Mouse (Mus musculus) spleen, adult 12 weeks (tissue): ENCODE data around the gene Ttc13.

Experiments used
- DNase-seq: peaks from one replicate; pipeline ENCODE4 v3.0.0; 2022; ENCODE audit warnings: low spot score

The Ttc13 gene

DNA sequence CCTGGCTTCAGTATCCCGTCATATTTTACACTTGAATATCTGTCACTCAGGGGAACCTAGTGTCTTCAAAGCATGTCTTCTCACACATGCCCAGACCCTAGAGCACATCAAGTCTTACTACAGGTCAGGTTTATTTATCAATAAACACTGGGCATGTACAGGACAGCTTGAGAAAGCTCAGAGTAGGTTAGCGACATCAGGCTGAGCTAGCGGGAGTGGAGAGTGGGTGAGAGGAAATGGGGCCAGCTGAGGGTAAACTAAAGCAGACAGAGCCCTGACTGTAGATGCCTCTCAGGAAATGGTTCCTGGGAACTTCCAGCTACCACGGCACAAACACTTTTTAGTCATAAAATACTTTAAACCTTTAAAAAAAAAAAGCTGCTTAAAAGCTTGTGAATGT, 18.3 kb downstream of the Ttc13 start:
- DNase-seq: no peak

DNA sequence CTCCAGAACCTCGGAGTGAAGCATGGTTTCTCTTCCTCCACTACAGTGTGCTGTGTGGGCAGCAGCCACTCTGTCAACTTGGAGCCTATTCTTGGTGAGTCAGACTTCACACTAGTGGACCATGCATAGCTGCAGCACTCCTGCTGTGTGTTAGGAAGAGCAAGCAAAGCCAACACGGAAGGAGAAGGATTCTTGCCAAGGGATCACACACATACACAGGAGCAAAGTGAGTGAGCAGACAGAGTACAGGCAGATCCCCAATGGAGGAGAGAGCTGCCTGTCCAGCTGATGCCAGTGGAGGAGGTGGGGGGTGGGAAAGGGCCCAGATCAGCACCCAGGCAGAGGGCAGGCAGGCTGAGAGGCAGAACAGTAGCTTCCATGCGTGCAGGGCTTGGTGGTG, 19.6 kb downstream of the Ttc13 start:
- no peak for DNase-seq

DNA sequence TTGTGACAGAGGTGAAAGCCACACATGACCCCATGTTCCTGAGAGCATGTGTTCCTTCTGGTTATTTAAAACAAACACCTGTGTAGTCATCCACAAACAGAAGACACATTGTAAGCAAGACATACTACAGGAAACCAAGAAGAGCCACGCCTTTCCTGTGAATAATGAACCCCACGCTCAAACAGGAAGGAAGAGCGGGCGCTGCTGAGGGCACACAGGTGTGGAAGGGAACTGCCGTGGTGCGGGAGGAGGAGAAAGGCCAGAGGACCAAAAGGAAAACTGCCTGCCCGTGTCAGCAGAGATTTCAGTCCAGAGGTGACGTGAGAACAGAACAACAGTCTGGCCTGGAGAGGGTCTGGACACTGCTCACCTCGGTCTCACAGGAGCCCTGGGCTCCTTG, 20.8 kb downstream of the Ttc13 start:
- DNase-seq: no peak

- no peak for DNase-seq
These were observed 21.5 kb downstream of the Ttc13 start for GRCm38 (mm10) chr8:124700271-124700670.

GRCm38 (mm10) chr8:124695424-124696100, 26.2 kb downstream of the Ttc13 start:
- no peak for DNase-seq

GRCm38 (mm10) chr8:124691706-124692105, 30.1 kb downstream of the Ttc13 start:
- no peak for DNase-seq

DNA sequence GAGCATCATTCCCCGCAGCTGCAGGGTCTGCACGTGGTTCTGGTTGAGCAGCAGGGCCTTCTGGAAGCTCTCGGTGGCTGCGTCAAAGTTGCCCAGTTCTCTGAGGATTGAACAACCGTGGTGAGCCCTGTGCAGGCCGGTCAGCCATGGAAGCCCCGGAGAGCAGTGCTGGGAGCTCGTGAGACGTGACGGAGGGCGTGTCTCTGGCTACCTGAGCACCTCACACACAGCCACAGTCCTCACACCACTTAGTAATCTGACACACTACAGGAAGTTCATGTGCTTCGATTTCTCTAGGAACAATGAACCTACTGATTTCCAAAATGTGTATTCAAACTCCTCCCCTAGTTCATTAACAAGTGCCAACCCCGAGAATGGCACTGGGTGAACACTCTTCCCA, 32.9 kb downstream of the Ttc13 start:
- DNase-seq: no peak

GRCm38 (mm10) chr8:124682218-124682617, 39.6 kb downstream of the Ttc13 start:
- DNase-seq: no peak

- no peak for DNase-seq
These were observed 40.0 kb downstream of the Ttc13 start for GRCm38 (mm10) chr8:124681792-124682157.

DNA sequence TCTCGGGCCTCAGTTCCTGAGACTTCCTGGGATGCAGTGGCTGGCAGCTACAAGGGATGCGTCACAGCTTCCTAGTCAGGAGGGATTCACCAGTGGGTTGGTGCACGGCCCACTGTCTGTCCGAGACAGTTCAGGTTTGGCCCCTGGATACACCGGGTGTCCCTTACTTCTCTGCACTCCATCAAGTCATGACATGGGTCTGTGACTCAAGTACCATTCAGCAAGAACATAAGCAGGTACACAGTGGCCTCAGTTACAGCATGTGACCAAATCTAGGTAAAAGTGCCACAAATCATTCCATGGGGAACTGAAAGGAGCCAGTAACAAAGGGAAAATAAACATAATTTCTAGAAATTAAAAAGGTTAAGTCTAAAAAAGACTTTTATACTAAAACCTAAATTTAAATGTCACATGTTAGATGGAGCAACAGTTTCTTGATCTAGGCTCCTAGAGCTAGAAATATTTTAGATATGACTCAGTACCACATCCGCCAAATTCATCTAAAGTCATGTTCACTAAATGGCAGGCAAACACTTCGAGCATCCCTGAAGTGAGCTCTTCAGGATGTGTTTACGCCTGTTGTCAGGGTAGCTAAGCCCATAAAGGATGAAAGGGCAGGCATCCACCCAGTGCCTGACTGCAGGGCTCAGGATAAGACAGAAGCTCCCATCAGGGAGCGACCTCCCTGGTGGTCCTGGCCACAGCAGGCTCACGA, 40.5 kb downstream of the Ttc13 start:
- no peak for DNase-seq

GRCm38 (mm10) chr8:124678246-124678645, 43.5 kb downstream of the Ttc13 start:
- no peak for DNase-seq

DNA sequence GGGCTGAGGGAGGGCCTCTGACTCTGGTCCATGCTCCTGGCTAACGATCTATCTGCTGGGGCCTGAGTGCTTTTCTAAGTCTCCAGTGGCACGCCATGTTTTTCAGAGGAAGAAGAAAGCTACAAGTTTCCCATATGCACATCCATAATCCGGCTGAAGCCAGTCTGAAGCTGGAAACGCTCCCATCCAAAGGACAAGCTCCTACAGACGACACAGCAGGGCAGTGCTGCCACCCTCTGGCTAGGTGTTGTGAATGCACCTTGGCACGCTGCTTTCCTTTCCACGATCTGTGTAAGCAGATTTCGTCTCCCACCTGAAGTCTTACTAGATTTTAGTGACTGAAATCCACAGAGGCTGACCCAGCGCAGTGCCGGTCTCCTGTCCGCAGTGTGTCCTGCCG, 44.3 kb downstream of the Ttc13 start:
- DNase-seq: peak; percentile 49

GRCm38 (mm10) chr8:124677078-124677477, 44.7 kb downstream of the Ttc13 start:
- DNase-seq: no peak

DNA sequence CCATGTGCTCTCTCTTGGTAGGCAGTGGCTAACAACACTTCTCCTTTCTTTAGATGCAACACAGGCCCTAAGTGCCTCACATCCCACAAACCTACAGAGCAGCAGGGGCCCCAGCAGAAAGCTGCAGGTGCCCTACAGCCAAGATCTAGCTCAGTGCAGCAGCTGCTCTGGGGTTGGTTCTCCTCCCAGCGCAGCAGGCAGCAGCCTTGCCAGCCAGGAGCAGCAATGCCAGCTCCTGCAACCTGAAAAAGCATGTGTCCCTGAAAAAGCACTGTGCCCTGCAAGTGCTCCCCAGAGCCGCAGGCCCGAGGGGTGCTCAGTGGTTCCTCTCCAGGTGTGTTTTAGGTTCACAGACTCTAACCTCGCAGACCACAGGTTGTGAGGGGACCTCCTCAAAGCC, 45.1 kb downstream of the Ttc13 start:
- DNase-seq: no peak

GRCm38 (mm10) chr8:124672345-124672744, 49.4 kb downstream of the Ttc13 start:
- DNase-seq: no peak

GRCm38 (mm10) chr8:124668798-124669197, 53.0 kb downstream of the Ttc13 start:
- DNase-seq: no peak

DNA sequence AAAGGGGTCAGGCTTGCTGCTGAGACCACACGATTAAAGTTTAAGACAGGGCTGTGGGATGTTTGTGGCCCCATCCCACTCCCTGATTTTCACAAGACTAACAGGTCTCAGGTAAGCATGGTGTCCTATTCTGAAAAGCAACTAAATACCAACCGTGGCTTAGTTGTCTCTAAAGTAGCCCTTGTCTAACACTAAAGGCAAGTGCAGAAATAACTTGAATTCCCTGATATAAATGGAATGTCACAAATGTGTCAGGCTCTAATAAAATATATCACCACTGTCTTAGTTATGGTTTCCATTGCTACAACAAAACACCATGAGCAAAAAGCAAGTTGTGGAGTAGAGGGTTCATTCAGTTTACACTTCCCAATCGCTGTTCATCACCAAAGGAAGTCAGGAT, 57.4 kb downstream of the Ttc13 start:
- DNase-seq: no peak

- DNase-seq: no peak
These were observed 57.9 kb downstream of the Ttc13 start for GRCm38 (mm10) chr8:124663874-124664230.

DNA sequence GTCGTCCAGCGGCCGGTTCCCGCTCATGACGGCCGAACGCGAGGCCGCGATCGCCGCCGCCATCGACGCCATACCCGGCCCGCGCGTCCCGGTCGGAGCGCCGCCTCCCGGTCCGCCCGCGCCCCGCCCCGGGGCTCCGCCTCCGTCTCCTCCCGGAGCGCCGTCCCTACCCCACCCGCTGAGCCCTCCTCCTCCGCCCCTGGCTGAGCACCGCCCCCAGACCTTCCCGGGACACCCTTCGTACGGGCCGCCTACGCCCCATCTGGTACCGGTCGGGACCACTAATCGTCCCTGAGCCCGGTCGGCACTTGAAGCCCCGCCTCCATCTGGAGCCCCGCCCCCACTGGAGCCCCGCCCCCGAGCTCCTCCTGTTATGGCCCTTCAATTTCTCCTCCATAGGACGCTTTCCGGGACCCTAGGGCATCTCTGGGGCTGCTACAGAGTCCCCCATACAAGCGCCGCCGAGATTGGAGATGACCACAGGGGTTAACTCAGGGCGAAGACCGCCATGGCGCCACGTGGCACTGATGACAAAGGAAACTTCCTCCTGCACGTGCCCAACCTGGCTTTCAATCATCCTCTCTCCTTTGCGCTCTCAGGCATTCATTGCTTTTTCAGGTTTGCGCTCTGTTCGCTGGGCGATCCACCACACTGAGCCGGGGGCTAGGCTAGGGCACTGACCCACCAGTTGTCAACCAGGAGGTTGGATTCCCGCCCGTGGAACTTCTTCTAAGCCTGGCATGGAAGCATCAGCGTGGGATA, 58.5 kb downstream of the Ttc13 start, which contains the start of gene 2310022B05Rik:
TSS of gene 2310022B05Rik (minus strand) at position 258 of the 762 bp plus-strand sequence.
- DNase-seq: peak; percentile 82

- peak; percentile 23 for DNase-seq
These were observed 59.2 kb downstream of the Ttc13 start for GRCm38 (mm10) chr8:124662446-124663111.

GRCm38 (mm10) chr8:124661781-124662180, 60.0 kb downstream of the Ttc13 start:
- DNase-seq: no peak

DNA sequence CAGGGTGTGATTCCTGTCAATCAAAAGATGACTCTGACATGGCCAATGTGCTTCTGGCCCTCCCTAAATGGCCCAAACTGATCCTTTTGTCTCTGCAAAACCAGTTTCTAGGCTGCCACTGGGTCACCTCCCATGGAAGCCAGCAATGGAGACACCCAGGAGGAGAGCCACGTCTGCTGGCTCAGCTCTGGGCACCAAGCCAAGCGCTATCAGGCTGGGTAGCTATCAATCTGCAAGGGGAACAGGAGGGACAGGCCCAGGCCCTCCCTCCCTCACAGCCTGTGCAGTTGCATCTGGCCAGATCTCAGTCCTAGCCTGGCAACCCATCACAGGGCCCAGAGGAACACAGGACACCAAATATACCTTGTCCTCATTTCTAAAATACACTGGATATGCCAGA, 63.4 kb downstream of the Ttc13 start:
- peak; percentile 76 for DNase-seq

- DNase-seq: peak; percentile 50
These were observed 63.8 kb downstream of the Ttc13 start for GRCm38 (mm10) chr8:124657961-124658360.
